Mouse (Mus musculus): ENCODE measurements around the gene Clasp2. TPM values are rescaled to one million over a fixed set of nuclear protein-coding genes. Genes with fewer than 3 reads are reported as not detected.
A peak's percentile ranks its signal among the peaks of the same experiment; 100 is the strongest.

Gene Clasp2
- total RNA-seq, 2 experiments from 2014 or later = 230 to 238 TPM

DNA sequence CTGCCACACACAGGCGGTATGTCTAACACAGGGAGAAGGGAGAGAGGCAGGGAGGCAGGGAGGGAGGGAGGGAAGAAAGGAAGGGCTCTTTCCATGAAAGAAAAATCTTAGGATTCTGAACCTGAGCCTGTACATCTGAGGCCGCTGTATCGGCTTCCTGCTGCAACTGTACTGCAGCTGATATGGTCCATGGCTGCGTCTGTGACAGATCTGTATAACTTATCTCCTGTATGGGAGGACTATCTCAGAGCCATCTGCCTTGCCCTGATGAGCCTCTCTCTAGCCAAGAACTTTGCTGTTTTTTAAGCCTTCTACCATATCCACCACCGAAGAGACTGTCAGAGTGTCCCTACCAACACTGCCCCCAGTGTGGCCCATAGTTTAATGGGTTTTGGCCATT lies 174.5 kb downstream of the Clasp2 start:
- no peak for DNase-seq (ENCODE audit: low spot score in 2 of 2)
- intact Hi-C loops (cut with DNase I) = no loop called here

DNA sequence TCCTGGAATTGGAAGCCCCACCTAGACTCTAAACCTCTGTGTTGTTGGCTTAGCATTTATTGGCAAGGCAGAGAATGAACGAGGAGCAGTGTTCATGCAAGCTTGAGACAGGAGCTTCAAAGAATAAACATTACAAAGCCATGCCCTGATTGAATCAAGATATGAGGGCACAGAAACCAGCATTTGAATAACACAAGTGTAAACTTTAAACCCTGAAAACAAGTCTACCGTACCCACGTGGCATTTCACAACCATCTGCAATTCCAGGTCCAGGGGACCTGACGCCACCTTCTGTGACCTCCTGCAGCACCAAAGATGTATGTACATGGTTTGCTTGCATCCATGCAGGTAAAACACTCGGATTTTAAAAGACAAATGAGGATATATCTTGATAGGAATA lies 181.4 kb downstream of the Clasp2 start:
- intact Hi-C loops (cut with DNase I) = no loop called here
- DNase-seq (ENCODE audit: low spot score in 2 of 2) = no peak

DNA sequence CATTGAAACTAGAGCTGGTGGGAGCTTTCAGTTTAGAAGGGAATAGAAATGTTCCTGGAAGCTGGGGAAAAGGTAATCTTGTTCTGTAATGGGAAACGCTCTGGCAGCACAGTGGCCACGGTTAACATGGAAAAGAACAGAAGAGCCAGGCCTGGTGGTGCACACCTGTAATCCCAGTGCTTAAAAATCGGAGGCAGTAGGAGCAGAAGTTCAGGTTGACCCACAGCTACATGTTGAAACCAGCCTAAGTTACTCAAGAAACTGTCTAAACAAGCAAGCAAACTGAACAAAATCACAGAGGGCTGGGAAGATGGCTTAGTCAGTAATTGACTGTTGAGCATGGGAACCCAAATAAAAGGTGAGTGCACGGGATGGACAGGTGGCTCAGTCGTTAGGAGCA lies 183.6 kb downstream of the Clasp2 start:
- DNase-seq (ENCODE audit: low spot score in 2 of 2) = no peak

DNA sequence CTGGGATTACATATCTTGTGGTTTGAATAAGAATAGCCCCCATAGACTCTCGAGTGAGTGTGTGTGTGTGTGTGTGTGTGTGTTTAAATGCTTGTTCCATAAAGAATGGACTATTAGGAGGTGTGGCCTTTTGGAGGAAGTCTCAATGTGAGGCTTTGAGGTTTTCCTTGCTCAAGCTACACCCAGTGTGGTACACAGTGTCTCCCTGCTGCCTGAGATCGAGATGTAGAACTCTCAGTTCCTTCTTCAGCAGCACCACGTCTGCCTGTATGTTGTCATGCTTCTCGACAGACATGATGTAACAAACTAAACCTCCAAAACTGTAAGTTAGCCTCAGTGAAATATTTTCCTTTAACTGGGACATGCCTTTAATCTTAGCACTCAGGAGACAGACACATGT lies 187.3 kb downstream of the Clasp2 start:
- intact Hi-C loops (cut with DNase I) = no loop called here
- DNase-seq (ENCODE audit: low spot score in 2 of 2) = no peak

More for the DNA sequence above, 183.6 kb downstream of the Clasp2 start:
- intact Hi-C loops (cut with DNase I) = no loop called here

DNA sequence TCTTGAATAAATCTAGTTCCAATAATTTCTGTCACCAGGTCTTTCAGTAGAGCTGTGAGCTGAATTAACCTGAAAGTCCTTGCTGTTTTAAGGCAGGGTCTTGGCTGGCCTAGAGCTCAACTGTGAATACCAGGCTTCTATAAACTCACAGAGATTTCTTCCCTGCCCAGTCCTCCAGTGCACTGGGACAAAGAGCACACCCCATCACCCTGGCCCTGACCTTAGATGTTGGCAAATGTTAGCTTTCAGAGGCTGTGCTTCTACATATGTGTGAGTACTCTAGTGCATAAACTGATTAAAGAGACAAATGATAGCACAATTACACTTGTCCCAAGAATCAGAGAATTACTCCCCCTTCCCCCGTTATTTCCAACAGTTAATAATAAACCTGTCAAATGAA lies 188.4 kb downstream of the Clasp2 start:
- DNase-seq (ENCODE audit: low spot score in 2 of 2) = no peak
- intact Hi-C loops (cut with DNase I) = no loop called here

DNA sequence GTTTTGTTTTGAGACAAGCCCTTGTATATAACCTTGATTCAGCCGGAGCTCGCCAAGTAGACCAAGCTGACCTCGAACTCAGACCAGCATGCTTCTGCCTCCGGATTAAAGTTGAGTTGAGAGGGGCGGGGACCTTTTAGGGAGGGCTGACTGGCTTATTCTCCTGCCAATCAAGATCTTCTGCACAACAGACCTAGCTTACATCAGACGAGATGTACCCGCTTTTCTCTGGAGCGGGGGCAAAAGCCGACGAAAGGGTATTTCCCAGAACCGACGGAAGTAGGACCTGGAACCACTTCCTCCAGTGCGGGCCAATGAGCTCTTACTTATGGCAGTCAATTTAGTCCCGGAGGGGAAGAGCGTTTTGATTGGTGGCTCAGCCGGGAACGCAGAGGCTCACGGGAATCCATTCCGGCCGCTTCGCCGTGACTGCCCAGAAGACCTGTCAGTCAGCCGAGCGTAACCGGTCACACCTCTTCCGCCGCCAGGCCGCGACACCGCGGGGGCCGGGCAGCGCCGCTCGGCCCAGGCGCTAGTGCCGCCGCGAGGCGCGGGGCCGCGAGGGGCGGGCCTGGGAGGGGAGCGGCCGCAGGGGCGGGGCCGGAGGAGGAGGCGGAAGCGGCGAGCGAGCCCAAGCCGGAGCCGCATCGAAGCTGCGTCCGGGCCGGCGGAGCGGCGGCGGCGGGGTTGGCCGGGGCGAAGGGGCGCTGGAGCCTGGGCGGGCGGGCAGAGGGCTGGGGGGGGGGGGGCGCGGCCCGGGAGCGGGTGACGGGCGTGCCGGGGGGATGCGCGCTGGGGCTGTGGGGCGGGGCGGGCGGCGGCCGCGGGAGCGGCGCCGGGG lies 189.5 kb downstream of the Clasp2 start, which contains the start of gene Ubp1:
Gene Ubp1 (plus strand): TSS at position 401 of the 841 bp plus-strand sequence.
- DNase-seq (ENCODE audit: low spot score in 2 of 2) = peak; percentile 98 to 99
- intact Hi-C loops (cut with DNase I) = no loop called here

DNA sequence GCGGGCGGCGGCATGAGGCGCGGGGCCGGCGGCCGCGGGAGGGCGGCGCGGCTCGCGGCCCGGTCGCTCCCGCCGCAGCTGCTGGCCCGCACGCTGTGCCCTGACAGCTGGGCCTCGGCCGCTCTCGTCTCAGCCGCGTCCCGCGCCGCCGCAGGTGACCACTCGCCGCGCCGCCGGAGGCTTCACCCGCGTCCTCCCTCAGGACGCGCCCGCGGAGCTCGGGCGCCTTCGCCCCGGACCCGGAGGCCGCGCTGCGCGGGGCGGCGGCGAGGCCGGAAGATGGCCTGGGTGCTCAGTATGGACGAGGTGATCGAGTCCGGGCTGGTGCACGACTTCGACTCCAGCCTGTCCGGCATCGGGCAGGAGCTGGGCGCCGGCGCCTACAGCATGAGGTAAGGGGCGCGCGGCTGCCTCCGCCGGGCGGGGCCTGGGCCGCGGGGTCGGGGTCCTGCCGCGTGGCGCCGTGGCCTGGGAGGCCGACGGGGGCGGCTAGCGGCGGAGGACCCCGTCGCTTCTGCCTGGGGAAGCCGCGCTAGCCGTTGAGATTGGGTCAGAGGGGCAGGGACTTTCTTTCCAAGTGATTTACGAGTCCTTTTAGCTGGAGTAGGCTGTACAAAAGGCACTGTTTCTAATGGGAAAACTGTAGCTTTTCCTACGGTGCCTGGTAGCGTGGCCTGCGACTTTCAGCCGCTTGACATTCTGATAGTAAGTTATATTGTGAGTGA lies 190.3 kb downstream of the Clasp2 start:
- intact Hi-C loops (cut with DNase I) = no loop called here
- peak in 1 of 2 experiments; percentile 26 for DNase-seq (ENCODE audit: low spot score in 2 of 2)

DNA sequence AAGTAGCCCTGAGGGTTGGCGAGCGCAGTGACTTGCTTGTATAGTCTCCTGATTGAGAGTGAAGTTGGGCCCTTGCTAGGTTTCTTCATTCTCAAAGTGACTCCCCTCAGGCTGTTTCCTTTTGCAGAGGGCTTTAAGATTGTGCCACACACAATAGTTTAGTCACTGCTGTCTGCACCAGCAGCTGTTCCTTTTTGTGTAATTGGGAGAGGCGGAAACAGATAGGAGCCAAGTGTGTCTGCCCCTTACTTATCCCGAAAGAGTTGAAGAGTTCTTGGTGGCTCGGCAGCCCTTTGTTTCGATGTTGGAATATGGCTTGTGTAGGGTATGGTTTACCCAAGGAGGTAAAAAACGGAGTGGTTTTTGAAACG lies 190.8 kb downstream of the Clasp2 start:
- intact Hi-C loops (cut with DNase I) = no loop called here
- no peak for DNase-seq (ENCODE audit: low spot score in 2 of 2)

DNA sequence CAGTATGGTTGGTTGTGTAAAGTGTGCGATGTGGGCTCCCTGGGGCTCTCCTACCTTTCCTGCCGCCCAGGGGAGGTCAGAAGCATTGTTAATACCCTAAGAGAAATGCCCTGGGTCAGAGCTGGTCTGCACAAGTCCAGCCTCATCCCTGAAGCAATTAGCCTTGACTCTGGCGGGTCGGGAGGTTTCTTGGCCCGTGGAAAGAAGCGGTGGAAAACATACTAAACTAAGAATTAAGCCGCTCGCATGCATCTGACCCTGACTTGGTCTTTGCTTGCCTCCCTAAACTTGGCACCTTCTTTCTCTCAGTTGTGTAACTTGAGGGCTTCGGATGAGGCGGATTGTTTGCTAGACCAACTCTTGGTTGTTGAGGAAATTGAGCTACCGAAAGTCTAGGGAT lies 191.2 kb downstream of the Clasp2 start:
- intact Hi-C loops (cut with DNase I) = no loop called here

DNA sequence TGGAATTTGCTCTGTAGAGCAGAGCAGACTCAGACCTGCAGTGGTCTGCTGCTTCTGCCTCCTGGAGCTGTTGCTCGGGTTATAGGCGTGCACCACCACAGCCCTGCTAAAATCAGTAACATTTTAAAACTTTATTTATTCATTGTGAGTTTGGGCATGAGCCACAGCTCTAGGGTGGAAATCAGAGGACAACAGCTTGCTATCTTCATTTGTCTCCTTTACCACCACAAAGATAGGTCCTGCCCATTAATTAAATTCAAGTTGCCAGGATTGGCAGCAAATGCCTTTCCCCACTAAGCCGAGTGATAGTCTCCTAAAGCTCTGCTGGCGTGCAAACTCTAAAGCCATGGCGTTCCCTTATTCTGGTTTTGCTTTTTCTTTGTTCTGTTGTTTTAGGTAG lies 194.4 kb downstream of the Clasp2 start:
- DNase-seq (ENCODE audit: low spot score in 2 of 2) = no peak
- intact Hi-C loops (cut with DNase I) = no loop called here

More for the DNA sequence above, 191.2 kb downstream of the Clasp2 start:
- DNase-seq (ENCODE audit: low spot score in 2 of 2) = no peak

DNA sequence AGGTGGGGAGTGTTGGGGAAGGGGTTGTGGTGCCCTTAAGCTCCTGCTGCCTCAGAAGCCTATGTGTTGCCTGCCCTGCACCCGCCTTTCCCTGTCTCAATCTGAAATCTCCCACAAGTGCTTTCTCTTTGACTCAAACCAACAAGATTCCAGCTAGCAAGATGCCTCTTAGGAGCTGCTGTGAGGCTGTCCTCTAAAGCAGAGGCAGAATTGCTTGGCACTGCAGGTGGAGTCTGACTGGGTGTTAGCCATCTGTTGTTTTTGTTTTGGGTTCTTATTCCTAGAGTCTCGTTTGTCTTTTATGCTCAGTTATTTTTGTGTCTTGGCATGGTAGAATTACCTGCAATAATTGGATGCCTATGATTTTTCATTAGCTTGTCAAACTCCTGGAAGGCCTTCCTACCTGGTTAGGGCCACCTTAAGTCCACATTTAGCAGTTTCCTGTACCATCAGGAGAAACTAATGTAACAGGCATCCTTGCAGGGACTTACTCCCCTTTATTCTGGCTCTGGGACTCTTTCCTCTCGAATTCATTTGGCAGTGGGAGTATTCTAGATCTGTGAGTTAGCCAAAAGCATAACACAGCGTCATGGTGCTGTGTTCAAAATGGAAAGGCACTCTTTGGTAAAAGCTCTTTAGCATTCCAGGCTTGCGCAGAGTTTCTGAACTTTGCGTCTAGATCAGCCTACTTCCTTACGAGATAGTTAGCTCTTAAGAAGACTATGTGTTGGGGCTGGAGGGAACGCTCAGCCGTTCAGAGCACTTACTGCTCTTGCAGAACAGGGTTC lies 198.0 kb downstream of the Clasp2 start:
- intact Hi-C loops (cut with DNase I) = no loop called here
- peak; percentile 26 to 68 for DNase-seq (ENCODE audit: low spot score in 2 of 2)

DNA sequence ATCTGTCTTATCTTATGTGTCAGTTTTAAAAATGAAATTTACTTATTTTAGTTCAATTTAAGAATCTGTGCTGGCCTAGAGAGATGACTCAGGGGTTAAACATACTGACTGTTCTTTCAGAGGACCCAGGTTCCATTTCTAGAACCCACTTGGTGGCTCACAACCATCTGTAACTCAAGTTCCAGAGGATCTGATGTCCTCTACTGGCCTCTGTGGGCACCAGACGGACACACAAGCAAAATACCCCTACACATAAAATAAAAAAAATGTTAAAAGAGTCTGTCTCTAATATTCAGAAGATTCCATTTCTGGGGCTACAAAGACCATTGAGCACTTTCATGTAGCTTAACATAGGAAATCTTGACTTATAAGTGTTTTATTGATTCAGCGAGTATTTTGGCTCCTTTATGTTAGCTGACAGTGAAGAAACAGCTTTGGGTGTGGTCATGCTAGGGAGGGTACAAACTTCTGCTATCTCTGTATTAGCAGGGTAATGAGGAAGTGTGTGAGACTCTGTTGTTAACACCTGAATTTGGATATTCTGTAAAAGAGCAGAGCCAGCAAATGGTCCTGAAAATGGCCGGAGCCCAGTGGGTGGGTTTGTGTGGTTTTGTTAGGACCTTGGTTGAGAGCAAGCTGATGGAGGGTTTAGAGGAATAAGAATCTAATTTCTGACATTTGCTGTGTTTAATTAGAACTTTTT lies 200.0 kb downstream of the Clasp2 start:
- intact Hi-C loops (cut with DNase I) = no loop called here
- DNase-seq (ENCODE audit: low spot score in 2 of 2) = no peak

DNA sequence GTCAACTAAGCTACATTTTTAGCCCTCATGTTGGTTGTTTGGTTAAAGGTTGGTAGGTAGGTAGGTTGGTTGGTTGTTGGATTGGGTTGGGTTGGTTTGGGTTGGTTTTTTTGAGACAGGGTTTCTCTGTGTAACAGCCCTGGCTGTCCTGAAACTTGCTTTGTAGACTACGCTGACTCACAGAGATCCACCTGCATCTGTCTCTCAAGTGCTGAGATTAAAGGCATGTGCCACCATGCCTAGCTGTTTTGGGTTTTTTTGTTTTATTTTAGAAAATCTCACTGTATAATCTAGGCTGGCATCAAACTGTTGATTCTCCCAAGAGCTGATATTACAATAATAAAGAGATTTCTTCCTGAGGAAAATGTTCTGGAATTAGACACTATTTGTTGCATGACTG lies 202.1 kb downstream of the Clasp2 start:
- intact Hi-C loops (cut with DNase I) = no loop called here
- no peak for DNase-seq (ENCODE audit: low spot score in 2 of 2)

DNA sequence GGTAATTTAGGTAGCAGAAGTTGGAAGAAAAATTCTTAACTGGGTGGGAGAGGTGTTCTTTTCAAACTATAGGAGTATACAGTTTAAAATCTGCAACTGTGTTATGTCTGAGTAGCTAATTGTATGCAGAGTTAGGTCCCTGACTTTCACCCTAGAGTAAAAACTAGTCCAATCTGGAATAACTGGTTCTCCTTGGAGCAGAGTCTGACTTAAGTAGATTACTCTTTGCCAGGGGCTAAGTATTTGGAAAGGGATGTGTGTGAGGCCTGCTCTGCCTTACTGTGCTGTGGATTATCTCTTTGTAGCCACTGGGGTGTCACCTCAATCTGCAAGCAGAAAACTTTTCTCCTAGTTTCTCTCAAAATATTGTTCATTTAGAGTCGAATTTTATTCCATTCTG lies 205.9 kb downstream of the Clasp2 start:
- no peak for DNase-seq (ENCODE audit: low spot score in 2 of 2)
- intact Hi-C loops (cut with DNase I) = no loop called here

DNA sequence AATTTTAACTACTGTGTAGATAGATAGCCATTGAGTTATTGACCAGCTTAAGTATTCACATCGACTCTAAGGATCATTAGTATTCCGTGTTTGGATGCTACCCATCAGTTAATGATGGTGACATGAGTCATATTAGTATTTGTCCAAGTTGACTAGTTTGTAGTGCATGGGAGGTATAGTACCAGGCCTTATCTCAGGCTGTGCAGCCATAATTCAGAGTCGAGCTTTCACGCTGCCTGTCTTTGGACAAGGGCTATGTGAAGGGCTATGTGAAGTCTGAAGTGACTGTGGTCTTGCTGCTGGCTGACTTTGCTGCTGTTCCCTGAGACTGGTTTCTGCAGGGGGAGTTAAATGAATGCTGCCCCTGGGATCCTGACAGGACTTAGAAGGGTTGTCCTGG lies 216.5 kb downstream of the Clasp2 start:
- intact Hi-C loops (cut with DNase I) = no loop called here

DNA sequence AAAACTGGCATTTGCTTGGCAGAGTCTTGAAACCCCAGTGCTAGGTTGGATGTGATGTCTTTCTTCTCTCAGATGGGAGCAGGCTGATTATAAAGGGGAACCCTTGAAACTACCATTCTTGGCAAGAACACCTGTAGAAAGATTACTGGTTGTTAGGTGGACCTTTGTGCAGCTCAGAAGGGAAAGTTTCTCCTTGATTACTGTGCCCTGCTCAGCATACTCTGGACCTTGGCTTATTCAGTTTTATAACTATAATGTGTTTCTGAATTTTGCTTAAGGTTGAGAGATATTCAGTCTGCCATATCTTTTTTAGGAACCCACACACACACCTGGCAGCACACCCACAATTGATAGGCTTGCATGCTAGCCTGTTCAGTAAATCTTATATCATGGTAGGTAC lies 222.4 kb downstream of the Clasp2 start:
- intact Hi-C loops (cut with DNase I) = no loop called here
- DNase-seq (ENCODE audit: low spot score in 2 of 2) = peak in 1 of 2 experiments; percentile 43

More for the DNA sequence above, 216.5 kb downstream of the Clasp2 start:
- no peak for DNase-seq (ENCODE audit: low spot score in 2 of 2)

DNA sequence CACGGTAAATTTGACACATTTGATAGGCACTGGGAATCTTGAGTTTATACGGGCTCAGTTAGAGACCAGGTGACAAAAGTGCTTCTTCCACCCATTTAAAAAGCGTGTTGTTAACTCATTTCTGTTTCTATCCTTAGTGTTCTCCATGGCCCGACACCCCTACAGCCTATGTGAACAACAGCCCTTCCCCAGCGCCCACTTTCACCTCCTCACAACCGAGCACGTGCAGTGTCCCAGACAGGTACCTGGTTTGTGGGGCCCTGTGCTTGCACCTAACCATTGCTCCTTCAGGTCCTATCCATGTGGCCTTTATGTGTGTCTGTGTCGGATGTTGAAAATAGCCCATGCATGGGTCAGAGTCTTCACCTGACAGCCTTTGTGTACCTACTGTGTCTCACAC lies 223.1 kb downstream of the Clasp2 start:
- no peak for DNase-seq (ENCODE audit: low spot score in 2 of 2)
- intact Hi-C loops (cut with DNase I) = no loop called here

DNA sequence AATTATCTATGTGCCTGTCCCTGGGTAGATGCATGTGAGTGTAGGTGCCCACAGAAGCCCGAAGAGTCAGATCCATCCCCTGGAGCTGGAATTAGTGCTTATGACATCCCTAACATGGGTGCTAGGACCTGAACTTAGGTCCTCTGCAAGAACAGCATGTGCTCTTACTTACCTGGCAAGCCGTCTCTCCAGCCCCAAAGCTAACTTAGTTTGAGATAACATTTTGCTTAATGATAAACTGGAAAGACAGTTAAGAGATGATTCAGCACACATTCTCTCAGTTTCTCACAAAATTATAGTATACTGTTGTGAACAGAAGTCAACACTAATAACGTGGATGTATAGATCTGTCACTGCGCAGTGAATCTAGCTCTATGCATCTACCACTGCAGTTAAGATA lies 225.6 kb downstream of the Clasp2 start:
- intact Hi-C loops (cut with DNase I) = no loop called here
- no peak for DNase-seq (ENCODE audit: low spot score in 2 of 2)

DNA sequence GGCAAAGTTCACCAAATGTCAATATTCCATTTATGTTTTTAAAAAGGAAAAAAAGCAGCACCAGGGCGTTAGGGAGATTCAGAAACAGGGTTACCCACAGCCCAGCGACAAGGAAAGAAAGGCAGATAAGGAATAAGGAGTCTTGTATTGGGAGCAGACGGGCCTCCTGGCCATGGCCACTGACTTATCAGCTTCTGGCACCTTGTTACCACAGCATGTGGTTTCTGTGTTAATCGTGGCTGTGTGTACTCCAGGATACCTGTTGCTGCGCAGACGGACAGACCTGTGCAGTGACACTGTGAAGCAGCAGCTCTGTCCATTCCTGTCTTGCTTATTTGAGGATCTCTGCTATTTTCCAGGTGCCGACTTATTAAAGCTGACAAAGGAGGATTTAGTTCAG lies 227.7 kb downstream of the Clasp2 start:
- intact Hi-C loops (cut with DNase I) = no loop called here
- DNase-seq (ENCODE audit: low spot score in 2 of 2) = no peak
